Mouse (Mus musculus): ENCODE measurements at regions not wholly inside any gene's neighbourhood (a gene's known extent, or its start where the extent isn't known, plus 50 kb on each side); places are given as distances from the start of the nearest gene placed in this dataset.

DNA sequence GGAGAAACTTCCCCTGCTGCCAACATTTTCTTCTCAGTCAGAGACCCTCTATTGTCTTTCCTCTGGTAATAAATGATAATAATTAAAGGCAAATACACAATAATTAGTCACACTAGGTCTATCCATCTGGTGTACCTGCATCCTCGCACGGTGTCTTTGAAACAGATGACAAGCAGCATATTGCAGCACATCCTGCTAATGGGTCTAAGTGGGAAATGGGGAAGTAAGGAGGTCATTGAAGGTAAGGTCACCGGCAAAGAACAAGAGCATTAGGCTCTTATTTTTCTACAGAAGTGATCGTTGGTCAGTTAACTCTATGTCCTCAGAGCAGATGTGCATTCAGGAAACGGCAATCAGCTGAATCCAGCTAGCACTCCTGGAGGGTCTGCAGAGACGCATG lies 457.2 kb downstream of the Mctp2 start:
- TF ChIP-seq POLR2A (IDR thresholded peaks at IDR 0.05; ENCODE audit: borderline replicate concordance, insufficient read depth, low read length) (no peak), CTCF (IDR thresholded peaks at IDR 0.05; ENCODE audit: borderline replicate concordance, insufficient read depth, low read depth, low read length) (no peak)

Measured in cerebellum, adult 2 months (tissue).